In the genomic region with DNA sequence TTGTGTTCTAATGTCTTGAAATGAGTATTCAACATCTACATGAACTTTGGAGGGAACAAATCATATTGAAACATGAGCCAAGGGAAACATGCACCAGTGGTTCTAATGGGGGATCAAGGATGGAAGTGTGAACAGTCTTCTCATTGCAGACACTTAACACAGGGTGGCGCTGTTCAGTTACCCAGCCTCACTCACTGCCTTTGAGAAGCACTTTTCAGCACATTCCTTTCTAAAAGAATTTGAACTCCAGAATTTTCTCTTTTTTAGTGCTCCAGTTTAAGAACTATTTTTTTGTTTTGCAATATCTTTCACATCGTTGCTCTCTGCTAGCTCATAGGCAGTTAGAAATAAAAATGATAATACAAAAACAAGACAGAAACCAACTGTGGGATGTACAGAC, we compare ENCODE assay signal across 9 mouse cellular contexts.
DNase-seq lines count a peak whose midpoint lies in the region; ATAC-seq and TF ChIP-seq lines count a peak whose summit lies in the region.
"Had no signal": no experiment of that assay in that cellular context is flagged by ENCODE, and none has a peak within 500 bp of the region (broad histone marks: within the 10 kb centered on the region; RNA-seq: fewer than 3 reads in every experiment).

No protein-coding gene starts in this region.

- no peak overlapping the region for H3K9ac ChIP-seq in forebrain, postnatal 0 days
- no peak overlapping the region for H3K9ac ChIP-seq in forebrain, embryonic 13.5 days
- no peak overlapping the region for H3K9ac ChIP-seq in embryonic facial prominence, embryonic 11.5 days (replicated peaks; ENCODE audit: low read length)
- H3K9ac ChIP-seq: neural tube, embryonic 13.5 days had no signal

- no peaks in the 10 kb centered on the region for H3K9me3 ChIP-seq in forebrain, postnatal 0 days (ENCODE audit: low read length)
- no peaks in the 10 kb centered on the region for H3K9me3 ChIP-seq in forebrain, embryonic 13.5 days (replicated peaks)
- no peaks in the 10 kb centered on the region for H3K9me3 ChIP-seq in embryonic facial prominence, embryonic 11.5 days (replicated peaks; ENCODE audit: control insufficient read depth, low read length)
- H3K9me3 ChIP-seq: neural tube, embryonic 13.5 days had no signal

- no peak overlapping the region for H3K27ac ChIP-seq in forebrain, postnatal 0 days (ENCODE audit: low read depth, low read length)
- H3K27ac ChIP-seq in forebrain, embryonic 13.5 days: no peak overlapping the region
- H3K27ac ChIP-seq in embryonic facial prominence, embryonic 11.5 days (replicated peaks; ENCODE audit: low read depth, low read length): no peak overlapping the region
- H3K27ac ChIP-seq: neural tube, embryonic 13.5 days had no signal

- no peak for ATAC-seq in forebrain, postnatal 0 days
- ATAC-seq in forebrain, embryonic 13.5 days: no peak
- no peak for ATAC-seq in embryonic facial prominence, embryonic 11.5 days (replicated peaks; ENCODE audit: insufficient number of reproducible peaks, low FRiP score, low TSS enrichment, low read depth)

- H3K36me3 ChIP-seq in forebrain, postnatal 0 days (ENCODE audit: insufficient read depth): no peaks in the 10 kb centered on the region
- no peaks in the 10 kb centered on the region for H3K36me3 ChIP-seq in forebrain, embryonic 13.5 days (ENCODE audit: poor library complexity, severe bottlenecking)
- no peaks in the 10 kb centered on the region for H3K36me3 ChIP-seq in embryonic facial prominence, embryonic 11.5 days (replicated peaks; ENCODE audit: control insufficient read depth, insufficient read depth, low read depth, low read length)
- H3K36me3 ChIP-seq: neural tube, embryonic 13.5 days had no signal

- 16% methylated on average over 2 of the region's 2 CpGs for WGBS in forebrain, postnatal 0 days
- 20% methylated on average over 2 of the region's 2 CpGs for WGBS in forebrain, embryonic 13.5 days
- 20% methylated on average over 2 of the region's 2 CpGs for WGBS in embryonic facial prominence, embryonic 11.5 days

- H3K4me2 ChIP-seq in forebrain, postnatal 0 days (ENCODE audit: low read depth): no peak overlapping the region
- no peak overlapping the region for H3K4me2 ChIP-seq in forebrain, embryonic 13.5 days
- no peak overlapping the region for H3K4me2 ChIP-seq in embryonic facial prominence, embryonic 11.5 days (ENCODE audit: low read depth, low read length)
- H3K4me2 ChIP-seq: neural tube, embryonic 13.5 days had no signal

- H3K4me3 ChIP-seq in forebrain, postnatal 0 days (ENCODE audit: low read depth, low read length): no peak overlapping the region
- no peak overlapping the region for H3K4me3 ChIP-seq in forebrain, embryonic 13.5 days
- H3K4me3 ChIP-seq in embryonic facial prominence, embryonic 11.5 days (ENCODE audit: low read depth, low read length): no peak overlapping the region
- H3K4me3 ChIP-seq: neural tube, embryonic 13.5 days had no signal

- TF ChIP-seq CTCF in forebrain, postnatal 0 days (IDR thresholded peaks at IDR 0.05; ENCODE audit: low read depth): peak; percentile 54

- H3K4me1 ChIP-seq in forebrain, postnatal 0 days (ENCODE audit: insufficient read depth): no peaks in the 10 kb centered on the region
- no peaks in the 10 kb centered on the region for H3K4me1 ChIP-seq in forebrain, embryonic 13.5 days
- H3K4me1 ChIP-seq in embryonic facial prominence, embryonic 11.5 days (ENCODE audit: control insufficient read depth, insufficient read depth, low read length): no peaks in the 10 kb centered on the region
- H3K4me1 ChIP-seq: neural tube, embryonic 13.5 days had no signal

- intact Hi-C loops in left cerebral cortex, postnatal 25 days (cut with DNase I): no loop called here

- H3K27me3 ChIP-seq in forebrain, postnatal 0 days (ENCODE audit: insufficient read depth, low read length): no peaks in the 10 kb centered on the region
- no peaks in the 10 kb centered on the region for H3K27me3 ChIP-seq in forebrain, embryonic 13.5 days
- no peaks in the 10 kb centered on the region for H3K27me3 ChIP-seq in embryonic facial prominence, embryonic 11.5 days (ENCODE audit: control insufficient read depth, insufficient read depth, low read length)
- H3K27me3 ChIP-seq: neural tube, embryonic 13.5 days had no signal

- DNase-seq in forebrain, postnatal 0 days: peak; percentile 18
- peak; percentile 14 for DNase-seq in thymus, postnatal 0 days (ENCODE audit: low spot score)
- DNase-seq in thymus, postnatal 10 days (ENCODE audit: low spot score in 2 of 2): no peak
- peak; percentile 65 for DNase-seq in embryonic facial prominence, embryonic 11.5 days (ENCODE audit: low spot score)
- peak; percentile 39 to 65 for DNase-seq in left cerebral cortex, postnatal 25 days (ENCODE audit: low spot score in 2 of 2)
- peak; percentile 52 to 64 for DNase-seq in right cerebral cortex, adult 2 months (ENCODE audit: low spot score in 2 of 2)
- no peak for DNase-seq in MN1 (ENCODE audit: low spot score)

Comparison
In these comparisons a context has a peak if more than half of its experiments do, and no peak if none do; other contexts are left out.
1. DNase-seq: peak in forebrain, postnatal 0 days (single experiment), thymus, postnatal 0 days (single experiment), embryonic facial prominence, embryonic 11.5 days (single experiment), left cerebral cortex, postnatal 25 days (2 of 2) and right cerebral cortex, adult 2 months (2 of 2); none in thymus, postnatal 10 days (0 of 2) and MN1 (single experiment).